Mouse (Mus musculus): ENCODE data around the gene Usp28. TPM values are rescaled to one million over a fixed set of nuclear protein-coding genes. Genes with fewer than 3 reads are reported as not detected.

Gene Usp28
- total and polyA plus RNA-seq, 3 experiments: 5.8 to 9.3 (median 7.0) TPM

- H3K4me1 ChIP-seq (ENCODE audit: control insufficient read depth in 1 of 2, insufficient read depth in 2 of 2): peaks cover 2 to 29% of the 10 kb centered on the region in 2 experiments
- no peak for TF ChIP-seq USF1 (IDR thresholded peaks at IDR 0.05; ENCODE audit: low read depth, low read length)
- peak; percentile 56; the same call in 1 of the 2 replicates for TF ChIP-seq CHD2 (IDR thresholded peaks at IDR 0.05; ENCODE audit: low read length)
- peak; percentile 46; the same call in 1 of the 2 replicates for TF ChIP-seq EP300 (IDR thresholded peaks at IDR 0.05; ENCODE audit: low read length)
- no peak for TF ChIP-seq SIN3A (IDR thresholded peaks at IDR 0.05; ENCODE audit: low read length)
- peak; percentile 35; the same call in 1 of the 2 replicates for TF ChIP-seq IRF4 (IDR thresholded peaks at IDR 0.05; ENCODE audit: low read depth, low read length)
- peak; percentile 30; the same call in 1 of the 2 replicates for TF ChIP-seq BHLHE40 (IDR thresholded peaks at IDR 0.05; ENCODE audit: low read depth, low read length)
- no peak for TF ChIP-seq ZC3H11A (IDR thresholded peaks at IDR 0.05; ENCODE audit: low read depth, low read length)
- peak; percentile 72 for TF ChIP-seq ZNF384 (IDR thresholded peaks at IDR 0.05; ENCODE audit: low read depth, low read length)
- peaks cover 2% of the 10 kb centered on the region; the same call in 1 of the 2 replicates for H3K79me2 ChIP-seq (replicated peaks; ENCODE audit: control insufficient read depth, extremely low read depth, insufficient read depth, poor library complexity, severe bottlenecking)
- no peak overlapping the region for H3K27ac ChIP-seq (ENCODE audit: insufficient read depth, low read depth)
- peak; percentile 15 for DNase-seq (ENCODE audit: extremely low read depth)
- H3K9me3 ChIP-seq (replicated peaks; ENCODE audit: low read length): no peaks in the 10 kb centered on the region
- H3K4me3 ChIP-seq (replicated peaks in 1 of 3; ENCODE audit: low read depth in 2 of 3, low read length in 2 of 3, poor library complexity in 1 of 3): no peak overlapping the region
- in situ Hi-C loops (cut with MboI; ENCODE audit: low pct_ligation_motif_present, low pct_unique_long_range_greater_than_20kb, low sequenced_read_pairs) (no loop called here), dilution Hi-C loops (cut with MboI; ENCODE audit: extremely low pct_ligation_motif_present, extremely low pct_unique_long_range_greater_than_20kb, low sequenced_read_pairs) (no loop called here)
- H3K9ac ChIP-seq (ENCODE audit: insufficient read depth, low read depth): no peak overlapping the region; the same call in 1 of the 2 replicates
- peak overlapping the region; percentile 44 for H3K4me2 ChIP-seq (ENCODE audit: insufficient read depth, low read depth, poor library complexity, severe bottlenecking)
- H3K36me3 ChIP-seq (replicated peaks in 1 of 2; ENCODE audit: control insufficient read depth in 1 of 2, insufficient read depth in 1 of 2, low read length in 1 of 2): peaks cover 0 to 13% of the 10 kb centered on the region in 2 experiments
- H3K27me3 ChIP-seq (replicated peaks): no peaks in the 10 kb centered on the region
These were observed 2.3 kb downstream of the Usp28 start for GRCm38 (mm10) chr9:48987201-48988101.

- Histone ChIP-seq H3K27me3 (replicated peaks) (no peaks in the 10 kb centered on the region), H3K4me3 (replicated peaks in 1 of 3; ENCODE audit: low read depth in 2 of 3, low read length in 2 of 3, poor library complexity in 1 of 3) (no peak overlapping the region), H3K36me3 (replicated peaks in 1 of 2; ENCODE audit: control insufficient read depth in 1 of 2, insufficient read depth in 1 of 2, low read length in 1 of 2) (peaks cover 0 to 38% of the 10 kb centered on the region in 2 experiments), H3K9ac (ENCODE audit: insufficient read depth, low read depth) (no peak overlapping the region), H3K4me1 (ENCODE audit: control insufficient read depth in 1 of 2, insufficient read depth in 2 of 2) (peaks cover 2 to 20% of the 10 kb centered on the region in 2 experiments), H3K4me2 (ENCODE audit: insufficient read depth, low read depth, poor library complexity, severe bottlenecking) (no peak overlapping the region), H3K9me3 (replicated peaks; ENCODE audit: low read length) (no peaks in the 10 kb centered on the region), H3K27ac (ENCODE audit: insufficient read depth, low read depth) (no peak overlapping the region), H3K79me2 (replicated peaks; ENCODE audit: control insufficient read depth, extremely low read depth, insufficient read depth, poor library complexity, severe bottlenecking) (no peaks in the 10 kb centered on the region; the same call in 1 of the 2 replicates)
- dilution Hi-C loops (cut with MboI; ENCODE audit: extremely low pct_ligation_motif_present, extremely low pct_unique_long_range_greater_than_20kb, low sequenced_read_pairs): no loop called here
- TF ChIP-seq PAX5 (IDR thresholded peaks at IDR 0.05; ENCODE audit: low read length): no peak
- TF ChIP-seq RAD21 (IDR thresholded peaks at IDR 0.05; ENCODE audit: low read depth, low read length): no peak
- no peak for TF ChIP-seq MAZ (IDR thresholded peaks at IDR 0.05; ENCODE audit: low read depth, low read length)
- TF ChIP-seq MEF2A (IDR thresholded peaks at IDR 0.05; ENCODE audit: borderline replicate concordance, low read depth, low read length): no peak
- in situ Hi-C loops (cut with MboI; ENCODE audit: low pct_ligation_motif_present, low pct_unique_long_range_greater_than_20kb, low sequenced_read_pairs): no loop called here
- no peak for DNase-seq (ENCODE audit: extremely low read depth)
These were observed 6.5 kb downstream of the Usp28 start for GRCm38 (mm10) chr9:48991671-48992070.

All from CH12.LX (cell line).